8 mouse cellular contexts compared by ENCODE assay signal in the genomic region with DNA sequence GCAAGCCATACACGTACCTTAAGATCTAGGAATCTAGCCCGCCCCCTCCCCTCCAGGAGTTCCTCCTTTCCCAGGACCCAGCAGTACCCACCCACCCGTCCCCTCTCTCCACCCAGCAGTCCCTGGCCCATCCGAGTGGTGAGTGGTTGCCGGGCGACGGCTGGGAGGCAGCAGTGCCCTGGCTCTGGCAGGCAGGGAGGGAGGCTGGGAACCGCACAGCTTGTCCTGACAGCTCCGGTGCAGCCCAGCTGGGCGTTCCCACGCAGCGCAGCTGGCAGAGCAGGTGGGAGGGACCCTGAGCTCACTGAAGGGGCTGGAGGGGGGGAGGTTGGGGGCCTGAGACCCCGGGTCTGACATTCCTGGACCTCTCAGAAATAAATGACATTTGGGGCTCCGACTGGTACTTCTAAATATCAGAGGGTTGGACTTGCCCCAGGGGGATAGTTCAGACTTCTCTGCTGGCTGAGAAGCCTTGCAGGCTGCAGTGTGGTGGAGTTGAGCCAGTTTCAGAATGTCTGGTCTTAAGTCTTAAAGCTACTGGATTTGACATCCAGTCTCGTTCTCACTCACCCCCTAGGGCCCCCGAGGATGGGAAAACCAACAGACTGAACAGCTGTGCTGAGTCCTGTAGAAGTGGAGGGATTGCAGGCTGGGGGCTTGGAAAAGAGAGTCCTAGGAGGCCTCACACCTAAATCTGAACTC. TPM values are rescaled to one million over a fixed set of nuclear protein-coding genes. Genes with fewer than 3 reads are reported as not detected.
A peak's percentile ranks its signal among the peaks of the same experiment; 100 is the strongest.
DNase-seq lines count a peak whose midpoint lies in the region; ATAC-seq and TF ChIP-seq lines count a peak whose summit lies in the region.

A gene (minus strand): TSS at position 62 of the 702 bp plus-strand sequence.
A gene (plus strand): TSS at position 687 of the 702 bp plus-strand sequence.

- H3K27ac ChIP-seq in kidney, postnatal 0 days = no peak within 1 kb of the TSS
- no peak within 1 kb of the TSS for H3K27ac ChIP-seq in embryonic facial prominence, embryonic 12.5 days
- no peak within 1 kb of the TSS for H3K27ac ChIP-seq in intestine, embryonic 14.5 days (ENCODE audit: low read depth)
- no peak within 1 kb of the TSS for H3K27ac ChIP-seq in midbrain, embryonic 15.5 days

- ATAC-seq in kidney, postnatal 0 days (replicated peaks; ENCODE audit: low FRiP score, low read depth) = no peak
- peak; percentile 79 for ATAC-seq in embryonic facial prominence, embryonic 12.5 days (ENCODE audit: insufficient number of reproducible peaks, insufficient read depth, low FRiP score, low TSS enrichment)
- ATAC-seq in intestine, embryonic 14.5 days (replicated peaks; ENCODE audit: low FRiP score, low TSS enrichment, low read depth) = no peak
- ATAC-seq in midbrain, embryonic 15.5 days (replicated peaks) = peak; percentile 85
- ATAC-seq in megakaryocyte progenitor cell, adult 5-6 weeks (replicated peaks; ENCODE audit: poor library complexity) = no peak

- no peaks in the 10 kb centered on the region for H3K9me3 ChIP-seq in kidney, postnatal 0 days (replicated peaks; ENCODE audit: low read length)
- no peaks in the 10 kb centered on the region for H3K9me3 ChIP-seq in embryonic facial prominence, embryonic 12.5 days
- no peaks in the 10 kb centered on the region for H3K9me3 ChIP-seq in intestine, embryonic 14.5 days (ENCODE audit: control insufficient read depth, low read length)
- no peaks in the 10 kb centered on the region for H3K9me3 ChIP-seq in midbrain, embryonic 15.5 days

- no peak within 1 kb of the TSS for H3K9ac ChIP-seq in kidney, postnatal 0 days (ENCODE audit: low read depth, low read length)
- H3K9ac ChIP-seq in embryonic facial prominence, embryonic 12.5 days = no peak within 1 kb of the TSS
- no peak within 1 kb of the TSS for H3K9ac ChIP-seq in intestine, embryonic 14.5 days (ENCODE audit: low read length)
- peak within 1 kb of the TSS; percentile 18; the same call in 1 of the 2 replicates for H3K9ac ChIP-seq in midbrain, embryonic 15.5 days

- 0 out of 2 replicates have a peak within 1 kb of the TSS, but pooled peaks have one; percentile 14 for H3K4me3 ChIP-seq in kidney, postnatal 0 days (replicated peaks; ENCODE audit: low read depth, low read length)
- H3K4me3 ChIP-seq in embryonic facial prominence, embryonic 12.5 days = peak within 1 kb of the TSS; percentile 13; the same call in 1 of the 2 replicates
- peak within 1 kb of the TSS; percentile 21 for H3K4me3 ChIP-seq in intestine, embryonic 14.5 days (ENCODE audit: low read depth, low read length)
- H3K4me3 ChIP-seq in midbrain, embryonic 15.5 days = peak within 1 kb of the TSS; percentile 30

- H3K27me3 ChIP-seq in kidney, postnatal 0 days (ENCODE audit: insufficient read depth, low read length) = peaks cover 63% of the 10 kb centered on the region
- peaks cover 100% of the 10 kb centered on the region for H3K27me3 ChIP-seq in embryonic facial prominence, embryonic 12.5 days
- H3K27me3 ChIP-seq in intestine, embryonic 14.5 days (replicated peaks; ENCODE audit: control insufficient read depth, insufficient read depth, low read length) = peaks cover 98% of the 10 kb centered on the region
- peaks cover 82% of the 10 kb centered on the region for H3K27me3 ChIP-seq in midbrain, embryonic 15.5 days (replicated peaks)

- H3K4me1 ChIP-seq in kidney, postnatal 0 days (replicated peaks; ENCODE audit: insufficient read depth, low read length) = peaks cover 8% of the 10 kb centered on the region
- peaks cover 15% of the 10 kb centered on the region; the same call in 1 of the 2 replicates for H3K4me1 ChIP-seq in embryonic facial prominence, embryonic 12.5 days
- 0 out of 2 replicates have a peak, but pooled peaks cover 5% of the 10 kb centered on the region for H3K4me1 ChIP-seq in intestine, embryonic 14.5 days (replicated peaks; ENCODE audit: control insufficient read depth, insufficient read depth, low read length)
- H3K4me1 ChIP-seq in midbrain, embryonic 15.5 days = peaks cover 31% of the 10 kb centered on the region

- TF ChIP-seq CTCF in kidney, postnatal 0 days (IDR thresholded peaks at IDR 0.05; ENCODE audit: low read depth) = no peak

- whole genome bisulfite sequencing in kidney, postnatal 0 days = 2% methylated on average over 16 of the region's 16 CpGs
- under 1% methylated on average over 16 of the region's 16 CpGs for WGBS in embryonic facial prominence, embryonic 12.5 days
- 4% methylated on average over 16 of the region's 16 CpGs for WGBS in intestine, embryonic 14.5 days
- WGBS in midbrain, embryonic 15.5 days = 2% methylated on average over 16 of the region's 16 CpGs

- no peaks in the 10 kb centered on the region for H3K36me3 ChIP-seq in kidney, postnatal 0 days (ENCODE audit: insufficient read depth, low read length)
- no peaks in the 10 kb centered on the region for H3K36me3 ChIP-seq in embryonic facial prominence, embryonic 12.5 days
- H3K36me3 ChIP-seq in intestine, embryonic 14.5 days (ENCODE audit: control insufficient read depth, insufficient read depth, low read length) = no peaks in the 10 kb centered on the region
- no peaks in the 10 kb centered on the region for H3K36me3 ChIP-seq in midbrain, embryonic 15.5 days (replicated peaks)

- H3K4me2 ChIP-seq in kidney, postnatal 0 days (ENCODE audit: low read length) = peak within 1 kb of the TSS; percentile 39
- H3K4me2 ChIP-seq in embryonic facial prominence, embryonic 12.5 days (replicated peaks) = peak within 1 kb of the TSS; percentile 37
- H3K4me2 ChIP-seq in intestine, embryonic 14.5 days (ENCODE audit: low read length) = peak within 1 kb of the TSS; percentile 39
- peak within 1 kb of the TSS; percentile 49 for H3K4me2 ChIP-seq in midbrain, embryonic 15.5 days

- peak; percentile 27 for DNase-seq in kidney, postnatal 0 days (ENCODE audit: low spot score)
- DNase-seq in kidney, adult 18-20 months = no peak
- DNase-seq in intestine, embryonic 14.5 days (ENCODE audit: low spot score) = no peak
- DNase-seq in thymus, postnatal 0 days (ENCODE audit: low spot score) = no peak
- DNase-seq in lung, postnatal 36 days = no peak

RNA-seq across cellular contexts. Expression of the first gene that starts in this region (rescaled TPM):
- 0.65 and 1.5 TPM in 2 replicates for polyA plus RNA-seq in kidney, postnatal 0 days (2015; fragmentation: Nextera tagmentation; extraction: Ambion mirVana)
- polyA plus RNA-seq in embryonic facial prominence, embryonic 12.5 days (2016; fragmentation: Nextera tagmentation; extraction: Ambion mirVana) = 0.46 and 0.52 TPM in 2 replicates
- 0.13 and 2.9 TPM in 2 replicates for polyA plus RNA-seq in intestine, embryonic 14.5 days (2014; fragmentation: Nextera tagmentation; extraction: Ambion mirVana)
- polyA plus RNA-seq in midbrain, embryonic 15.5 days (2015; fragmentation: Nextera tagmentation; extraction: Ambion mirVana) = 1.3 and 2.7 TPM in 2 replicates
- 0.10 and 0.17 TPM in 2 replicates for polyA plus RNA-seq in thymus, postnatal 0 days (2015; fragmentation: Nextera tagmentation; extraction: Ambion mirVana)
- total RNA-seq in megakaryocyte progenitor cell, adult 5-6 weeks (2015) = not detected in 2 replicates
- not detected in 2 replicates for total RNA-seq in megakaryocyte progenitor cell, adult 5-6 weeks (2017)

RNA-seq across cellular contexts. Expression of the second gene that starts in this region (rescaled TPM):
- 3.8 and 4.3 TPM in 2 replicates for polyA plus RNA-seq in kidney, postnatal 0 days (2015; fragmentation: Nextera tagmentation; extraction: Ambion mirVana)
- polyA plus RNA-seq in embryonic facial prominence, embryonic 12.5 days (2016; fragmentation: Nextera tagmentation; extraction: Ambion mirVana) = 0.10 and 0.29 TPM in 2 replicates
- polyA plus RNA-seq in intestine, embryonic 14.5 days (2014; fragmentation: Nextera tagmentation; extraction: Ambion mirVana) = 0.15 and 1.3 TPM in 2 replicates
- 0.41 and 0.61 TPM in 2 replicates for polyA plus RNA-seq in midbrain, embryonic 15.5 days (2015; fragmentation: Nextera tagmentation; extraction: Ambion mirVana)
- 0.29 and 0.46 TPM in 2 replicates for polyA plus RNA-seq in thymus, postnatal 0 days (2015; fragmentation: Nextera tagmentation; extraction: Ambion mirVana)
- total RNA-seq in megakaryocyte progenitor cell, adult 5-6 weeks (2015) = 0.27 TPM in 1 of 2 replicates, not detected in the other
- 0.58 and 0.95 TPM in 2 replicates for total RNA-seq in megakaryocyte progenitor cell, adult 5-6 weeks (2017)

Comparison
In these comparisons a context has a peak if more than half of its experiments do, and no peak if none do; other contexts are left out.
1. Peak in ATAC-seq, H3K4me3 ChIP-seq and H3K4me2 ChIP-seq in embryonic facial prominence, embryonic 12.5 days; RNA of the genes that start here not detected or under 1 TPM.